Mouse (Mus musculus) intestine, postnatal 0 days (tissue): Measurements from ENCODE around the gene Tmc2. TPM values are rescaled to one million over a fixed set of nuclear protein-coding genes. Genes with fewer than 3 reads are reported as not detected.

Experiments
- ATAC-seq: fragments of 200-750 bp; cut with Nextera tagmentation; 2 replicates; pipeline ENCODE4 v1.8.0; 2017; ENCODE audit warnings: mild to moderate bottlenecking, moderate TSS enrichment, moderate library complexity
- H3K27ac ChIP-seq: fragments of 300-500 bp; sonication (generic); 2 replicates; pipeline ENCODE4 v1.5.1; 2014; ENCODE audit warnings: mild to moderate bottlenecking, low read depth, low read length, moderate library complexity
- H3K27me3 ChIP-seq: fragments of 300-500 bp; sonication (generic); replicated peaks from 2 replicates; pipeline ENCODE4 v1.6.1; 2014; ENCODE audit warnings: low read length, mixed read lengths; ENCODE audit not compliant: control insufficient read depth, insufficient read depth
- H3K36me3 ChIP-seq: fragments of 300-500 bp; sonication (generic); 2 replicates; pipeline ENCODE4 v1.6.1; 2014; ENCODE audit warnings: mild to moderate bottlenecking, moderate library complexity; ENCODE audit not compliant: control insufficient read depth, insufficient read depth
- H3K4me1 ChIP-seq: fragments of 300-500 bp; sonication (generic); replicated peaks from 2 replicates; pipeline ENCODE4 v1.6.1; 2014; ENCODE audit warnings: antibody characterized with exemption, low read length, mixed read lengths; ENCODE audit not compliant: control insufficient read depth, insufficient read depth
- H3K4me2 ChIP-seq: fragments of 300-500 bp; sonication (generic); replicated peaks from 2 replicates; pipeline ENCODE4 v1.6.1; 2014; ENCODE audit warnings: low read depth, mild to moderate bottlenecking, moderate library complexity
- H3K4me3 ChIP-seq: fragments of 300-500 bp; sonication (generic); 2 replicates; pipeline ENCODE4 v1.5.1; 2014; ENCODE audit warnings: low read depth, low read length
- H3K9ac ChIP-seq: fragments of 300-500 bp; sonication (generic); 2 replicates; pipeline ENCODE4 v1.6.1; 2014; ENCODE audit warnings: mild to moderate bottlenecking, low read depth, low read length
- H3K9me3 ChIP-seq: fragments of 300-500 bp; sonication (generic); 2 replicates; pipeline ENCODE4 v1.6.1; 2016; ENCODE audit warnings: mixed run types; ENCODE audit not compliant: control insufficient read depth
- CTCF ChIP-seq: sonication (generic); IDR thresholded peaks from 2 replicates; pipeline ENCODE4 v1.5.1; 2016; ENCODE audit warnings: low read depth, mild to moderate bottlenecking, control low read depth, antibody characterized with exemption, moderate library complexity
- WGBS: fragments of 180-500 bp; shearing (Covaris S2); extraction: QIAGEN DNeasy Blood & Tissue Kit; methylation state at CpG from one replicate; pipeline ENCODE4 v1.1.7; 2014; 5-methylcytosine and 5-hydroxymethylcytosine counted together
- polyA plus RNA-seq: library from polyadenylated mRNA; unstranded; fragments of >200 nt; fragmentation: Nextera tagmentation; extraction: Ambion mirVana; gene quantifications from 2 replicates; pipeline ENCODE4 v1.2.1, GENCODE M21; 2015

Tmc2 gene
- polyA plus RNA-seq, 1 experiment from 2014 or later: not detected

DNA sequence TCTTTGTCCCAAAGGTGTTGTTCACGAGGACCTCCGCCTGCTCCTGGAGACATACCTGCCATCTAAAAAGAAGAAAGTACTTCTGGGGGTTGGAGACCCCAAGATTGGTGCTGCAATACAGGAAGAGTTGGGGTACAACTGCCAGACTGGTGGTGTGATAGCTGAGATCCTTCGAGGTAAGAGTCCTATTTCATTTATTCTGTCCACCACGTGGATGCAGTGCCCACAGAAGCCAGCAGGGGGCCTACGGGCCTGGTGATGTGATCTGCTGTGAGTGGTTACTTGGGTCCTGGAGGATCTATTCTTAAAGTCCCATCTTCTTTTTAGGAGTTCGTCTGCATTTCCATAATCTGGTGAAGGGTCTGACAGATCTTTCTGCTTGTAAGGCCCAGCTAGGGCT, 80.7 kb downstream of the Tmc2 start:
- WGBS: 38% methylated on average over 6 of the region's 6 CpGs
- H3K4me3 ChIP-seq: peak overlapping the region; percentile 61
- H3K9ac ChIP-seq: no peak overlapping the region
- no peaks in the 10 kb centered on the region for H3K27me3 ChIP-seq
- no peak for ATAC-seq
- H3K36me3 ChIP-seq: peaks cover 41% of the 10 kb centered on the region
- peaks cover 3% of the 10 kb centered on the region; the same call in 1 of the 2 replicates for H3K4me1 ChIP-seq
- peak; percentile 81 for TF ChIP-seq CTCF
- H3K4me2 ChIP-seq: peak overlapping the region; percentile 67
- no peak overlapping the region; the same call in 1 of the 2 replicates for H3K27ac ChIP-seq
- no peaks in the 10 kb centered on the region for H3K9me3 ChIP-seq

DNA sequence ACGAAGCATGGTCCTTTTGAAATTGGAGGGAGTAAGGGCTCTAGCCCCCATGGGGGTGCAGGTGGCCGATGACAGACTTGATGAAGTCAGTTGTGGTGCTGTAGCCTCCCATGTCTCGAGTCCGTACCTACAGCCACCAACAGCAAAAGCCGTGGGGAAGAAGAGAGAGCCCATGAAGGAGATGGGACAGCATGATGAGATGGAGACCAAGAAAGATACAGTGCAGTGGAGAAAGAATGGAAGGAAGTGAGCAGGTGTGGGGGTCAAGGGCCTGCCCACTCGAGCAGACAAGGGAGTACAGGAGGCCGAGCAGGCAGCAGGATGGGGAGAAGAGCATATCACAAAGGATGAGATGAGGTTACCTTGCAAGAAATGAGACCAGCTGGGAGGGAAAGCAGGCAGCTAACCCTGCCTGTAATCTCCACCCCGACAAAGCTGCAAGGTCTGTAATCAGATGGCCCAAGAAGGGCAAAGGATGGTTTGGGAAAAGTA, 84.7 kb downstream of the Tmc2 start:
- no peak for TF ChIP-seq CTCF
- WGBS: 38% methylated on average over 8 of the region's 8 CpGs
- Histone ChIP-seq H3K9me3 (no peaks in the 10 kb centered on the region), H3K4me2 (no peak overlapping the region), H3K4me3 (no peak overlapping the region), H3K27ac (no peak overlapping the region), H3K27me3 (no peaks in the 10 kb centered on the region), H3K36me3 (peaks cover 55% of the 10 kb centered on the region), H3K9ac (no peak overlapping the region), H3K4me1 (peaks cover 3% of the 10 kb centered on the region; the same call in 1 of the 2 replicates)
- no peak for ATAC-seq

DNA sequence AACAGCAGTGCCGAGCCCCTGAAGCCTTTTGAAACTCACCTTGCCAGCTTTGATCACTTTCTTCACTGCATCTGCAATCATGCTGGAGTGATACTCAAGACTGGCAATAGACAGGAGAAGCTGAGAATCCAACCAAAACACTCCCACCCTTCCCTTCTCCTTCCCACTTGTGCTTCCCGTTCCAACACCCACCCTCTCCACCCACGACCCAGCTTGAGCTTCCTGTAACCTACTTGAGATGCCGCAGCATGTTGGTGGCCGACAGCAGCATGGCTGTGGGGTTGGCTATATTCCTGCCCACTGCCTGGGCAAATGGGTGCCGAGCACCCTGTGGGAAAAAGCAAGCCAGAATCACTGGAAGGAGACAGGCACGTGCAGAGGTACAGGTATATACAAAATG, 85.2 kb downstream of the Tmc2 start:
- TF ChIP-seq CTCF: no peak
- 58% methylated on average over 7 of the region's 7 CpGs for WGBS
- peaks cover 55% of the 10 kb centered on the region for H3K36me3 ChIP-seq

DNA sequence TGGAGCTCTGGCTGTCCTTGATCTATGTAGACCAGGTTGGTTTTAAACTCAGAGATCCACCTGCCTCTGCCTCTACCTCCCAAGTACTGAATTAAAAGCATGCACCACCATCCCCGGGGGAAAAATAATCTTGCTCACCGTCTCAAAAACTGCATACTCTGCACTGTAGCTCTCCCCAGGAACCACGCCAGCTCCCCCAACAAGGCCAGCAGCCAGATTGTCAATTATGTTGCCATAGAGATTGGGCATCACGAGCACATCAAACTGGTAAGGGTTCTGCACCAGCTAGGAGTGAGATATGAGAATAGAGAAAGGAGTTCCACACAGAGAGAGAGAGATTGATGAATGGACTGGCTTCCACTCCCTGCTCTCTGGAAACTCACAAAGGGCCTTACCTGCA, 85.8 kb downstream of the Tmc2 start:
- no peak for ATAC-seq
- Histone ChIP-seq H3K4me3 (no peak overlapping the region), H3K27me3 (no peaks in the 10 kb centered on the region), H3K27ac (no peak overlapping the region), H3K9ac (no peak overlapping the region), H3K36me3 (peaks cover 55% of the 10 kb centered on the region), H3K4me1 (peaks cover 3% of the 10 kb centered on the region; the same call in 1 of the 2 replicates), H3K4me2 (no peak overlapping the region), H3K9me3 (no peaks in the 10 kb centered on the region)
- 70% methylated on average over 4 of the region's 4 CpGs for WGBS
- no peak for TF ChIP-seq CTCF

More for the DNA sequence above, 85.2 kb downstream of the Tmc2 start:
- H3K4me1 ChIP-seq: peaks cover 6% of the 10 kb centered on the region; the same call in 1 of the 2 replicates
- H3K9ac ChIP-seq: no peak overlapping the region
- H3K4me2 ChIP-seq: no peak overlapping the region
- no peak overlapping the region for H3K4me3 ChIP-seq
- no peaks in the 10 kb centered on the region for H3K9me3 ChIP-seq
- H3K27ac ChIP-seq: no peak overlapping the region
- H3K27me3 ChIP-seq: no peaks in the 10 kb centered on the region
- no peak for ATAC-seq

DNA sequence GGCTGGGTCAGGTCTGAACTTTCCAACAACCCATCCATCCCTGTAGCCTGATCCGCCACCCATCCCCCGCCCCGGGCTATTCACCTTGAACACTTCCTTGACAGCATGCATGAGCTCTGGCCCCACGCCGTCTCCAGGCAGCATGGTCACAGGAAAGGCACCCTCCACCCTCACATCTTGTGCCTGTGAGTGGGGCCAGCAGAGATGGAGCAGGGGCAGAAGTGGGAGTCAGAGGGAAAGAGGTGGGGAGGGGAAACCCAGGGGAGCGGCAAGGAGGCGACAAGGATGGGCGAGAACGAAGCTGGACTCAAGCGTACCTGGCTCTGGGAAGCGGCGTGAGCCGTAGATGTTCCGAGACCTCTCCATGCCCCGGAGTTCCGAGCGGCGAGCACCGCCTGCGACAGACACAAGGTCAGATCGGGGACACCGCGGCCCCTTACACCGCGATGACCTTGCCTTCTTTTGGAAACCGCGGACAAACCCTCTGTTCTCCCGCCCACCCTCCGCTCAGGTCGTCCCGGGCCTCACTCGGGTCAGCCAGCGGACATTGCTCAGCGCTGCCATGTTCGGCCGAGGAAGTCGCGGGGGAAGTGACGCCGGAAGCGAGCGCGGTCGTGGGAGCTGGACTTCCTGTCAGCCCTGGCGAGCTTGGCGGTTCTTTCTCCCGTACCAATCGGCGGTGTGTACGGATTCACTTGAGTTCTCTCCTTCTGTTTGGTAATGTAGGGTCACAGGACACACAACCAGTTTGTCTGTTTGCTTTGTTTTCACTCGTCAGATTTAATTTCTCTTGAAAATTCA, 89.1 kb downstream of the Tmc2 start, which contains the start of gene Idh3b:
TSS of gene Idh3b (minus strand) at position 694 of the 801 bp plus-strand sequence.
- H3K9me3 ChIP-seq: no peaks in the 10 kb centered on the region
- no peaks in the 10 kb centered on the region for H3K27me3 ChIP-seq
- H3K4me1 ChIP-seq: peaks cover 3% of the 10 kb centered on the region; the same call in 1 of the 2 replicates
- ATAC-seq: peak; percentile 86
- peak within 1 kb of the TSS; percentile 90 for H3K9ac ChIP-seq
- WGBS: under 1% methylated on average over 51 of the region's 51 CpGs
- peaks cover 27% of the 10 kb centered on the region for H3K36me3 ChIP-seq
- no peak for TF ChIP-seq CTCF
- H3K27ac ChIP-seq: peak within 1 kb of the TSS; percentile 90
- peak within 1 kb of the TSS; percentile 90 for H3K4me3 ChIP-seq
- peak within 1 kb of the TSS; percentile 88 for H3K4me2 ChIP-seq

DNA sequence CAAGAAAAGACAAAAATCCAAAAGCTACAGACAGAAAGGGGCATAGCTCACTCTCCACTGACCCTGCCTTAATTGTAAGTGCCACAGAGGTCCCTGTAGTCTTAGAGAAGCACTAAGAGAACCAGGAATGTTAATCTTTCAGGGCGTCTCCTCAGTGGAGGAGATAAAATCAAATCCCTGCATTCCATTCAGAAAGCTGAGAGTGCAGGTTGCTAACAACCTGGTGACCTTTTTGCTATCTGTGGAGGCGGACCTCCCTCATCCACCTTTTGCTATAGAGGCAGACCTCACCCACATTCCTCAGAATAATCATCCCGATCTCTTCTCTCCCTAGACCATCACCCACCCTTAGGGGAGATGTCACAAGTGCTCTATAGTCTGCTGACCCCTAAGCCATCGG, 94.1 kb downstream of the Tmc2 start:
- no peak overlapping the region for H3K4me2 ChIP-seq
- no peak overlapping the region for H3K4me3 ChIP-seq
- no peak for TF ChIP-seq CTCF
- no peak overlapping the region for H3K9ac ChIP-seq
- H3K36me3 ChIP-seq: no peaks in the 10 kb centered on the region
- 33% methylated on average over 4 of the region's 4 CpGs for WGBS
- no peaks in the 10 kb centered on the region for H3K9me3 ChIP-seq
- H3K27ac ChIP-seq: no peak overlapping the region
- ATAC-seq: no peak
- peaks cover 3% of the 10 kb centered on the region; the same call in 1 of the 2 replicates for H3K4me1 ChIP-seq
- peaks cover 13% of the 10 kb centered on the region; the same call in 1 of the 2 replicates for H3K27me3 ChIP-seq
